Mouse (Mus musculus) gastrocnemius, postnatal 4 days (tissue): Measurements from ENCODE around the gene Olfr221. TPM values are rescaled to one million over a fixed set of nuclear protein-coding genes. Genes with fewer than 3 reads are reported as not detected.

Experiments used
- DNase-seq, 2 experiments: peaks; one replicate each; pipeline ENCODE4 v3.0.0; 2021 to 2022; ENCODE audit warnings: low spot score in 2 of 2, mixed read lengths in 2 of 2
- total RNA-seq, 2 experiments: library from RNA; stranded (reverse); gene quantifications; 2 replicates each; pipeline ENCODE4 v1.2.3; 2021

The Olfr221 gene
- total RNA-seq, 2 experiments from 2014 or later, result not detected

DNA sequence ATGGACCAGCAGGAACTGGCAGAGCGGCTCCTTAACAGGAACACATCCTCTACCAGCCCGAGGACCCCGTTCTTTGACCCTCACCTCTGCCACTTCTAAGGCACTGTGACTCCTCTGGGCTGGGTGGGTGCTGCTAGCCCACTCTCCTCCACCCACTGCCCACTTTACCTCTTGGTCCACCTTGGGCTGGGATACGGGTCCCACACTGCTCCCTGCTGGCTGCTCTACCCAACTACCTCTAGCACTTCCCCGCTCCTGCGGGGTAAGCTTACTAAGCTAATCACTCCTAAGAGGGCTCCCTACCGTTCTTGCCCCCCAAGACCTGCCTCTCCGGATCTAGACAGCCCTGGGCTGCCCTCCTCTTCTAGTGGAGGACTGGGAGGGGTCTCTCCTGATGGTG lies 36.0 kb downstream of the Olfr221 start:
- peak in 1 of 2 experiments; percentile 22 for DNase-seq

DNA sequence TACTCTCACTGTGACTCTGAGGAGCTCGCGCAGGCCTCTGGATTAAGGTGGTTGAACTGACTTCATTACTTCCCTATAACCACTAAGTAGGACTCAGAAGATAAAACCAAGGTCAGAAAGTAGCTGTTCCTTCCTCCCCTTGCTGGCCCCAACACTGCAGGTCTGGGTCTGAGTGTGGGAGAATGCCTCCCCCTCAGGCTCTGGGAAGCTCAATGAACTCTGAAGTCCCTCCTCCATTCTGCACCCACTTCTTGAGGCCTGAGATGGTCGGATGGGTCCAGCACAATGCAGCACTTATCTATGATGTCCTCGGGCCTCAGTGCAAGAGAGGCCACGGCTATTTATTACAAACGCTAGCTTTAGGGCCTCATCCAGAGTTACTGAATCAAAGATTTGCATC lies 36.6 kb downstream of the Olfr221 start:
- DNase-seq, result no peak

DNA sequence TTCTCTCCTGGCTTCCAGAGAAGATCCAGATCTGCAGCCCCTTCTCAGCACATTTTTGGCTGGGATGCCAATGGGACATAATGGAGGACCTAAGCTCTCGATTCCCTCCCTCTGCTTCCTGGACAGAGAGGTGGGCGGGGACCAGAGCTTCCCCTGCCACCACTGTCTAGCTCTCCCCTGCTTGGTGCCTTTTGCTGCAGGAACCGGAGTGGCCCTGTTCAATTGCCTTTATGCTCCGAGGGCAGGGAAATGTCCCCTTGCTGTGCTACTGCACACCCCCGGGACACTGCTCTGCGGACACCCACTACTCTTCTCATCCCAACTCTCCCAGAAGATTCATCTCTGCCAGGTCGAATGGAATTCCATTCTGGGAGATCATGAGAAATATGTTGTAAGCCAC lies 37.1 kb downstream of the Olfr221 start:
- no peak for DNase-seq

GRCm38 (mm10) chr14:52003981-52004495 lies 38.2 kb downstream of the Olfr221 start:
- DNase-seq, result no peak

DNA sequence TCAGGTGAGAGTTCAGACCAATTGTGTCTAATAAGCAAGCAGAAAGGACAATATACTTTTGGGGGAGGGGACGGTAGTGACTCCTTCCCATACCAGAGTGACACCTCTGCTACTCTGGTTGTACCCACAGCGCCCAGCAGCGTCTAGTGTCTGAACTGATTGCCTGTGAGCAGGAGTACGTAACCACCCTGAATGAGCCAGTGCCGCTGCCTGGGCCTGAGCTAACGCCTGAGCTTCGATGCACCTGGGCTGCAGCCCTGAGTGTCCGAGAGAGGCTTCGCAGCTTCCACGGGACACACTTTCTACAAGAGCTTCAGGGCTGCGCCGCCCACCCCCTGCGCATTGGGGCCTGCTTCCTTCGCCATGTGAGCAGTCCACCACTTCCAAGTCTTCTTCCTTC lies 44.8 kb downstream of the Olfr221 start:
- no peak for DNase-seq

- no peak for DNase-seq
Measured at GRCm38 (mm10) chr14:51996866-51997265, 45.4 kb downstream of the Olfr221 start.

DNA sequence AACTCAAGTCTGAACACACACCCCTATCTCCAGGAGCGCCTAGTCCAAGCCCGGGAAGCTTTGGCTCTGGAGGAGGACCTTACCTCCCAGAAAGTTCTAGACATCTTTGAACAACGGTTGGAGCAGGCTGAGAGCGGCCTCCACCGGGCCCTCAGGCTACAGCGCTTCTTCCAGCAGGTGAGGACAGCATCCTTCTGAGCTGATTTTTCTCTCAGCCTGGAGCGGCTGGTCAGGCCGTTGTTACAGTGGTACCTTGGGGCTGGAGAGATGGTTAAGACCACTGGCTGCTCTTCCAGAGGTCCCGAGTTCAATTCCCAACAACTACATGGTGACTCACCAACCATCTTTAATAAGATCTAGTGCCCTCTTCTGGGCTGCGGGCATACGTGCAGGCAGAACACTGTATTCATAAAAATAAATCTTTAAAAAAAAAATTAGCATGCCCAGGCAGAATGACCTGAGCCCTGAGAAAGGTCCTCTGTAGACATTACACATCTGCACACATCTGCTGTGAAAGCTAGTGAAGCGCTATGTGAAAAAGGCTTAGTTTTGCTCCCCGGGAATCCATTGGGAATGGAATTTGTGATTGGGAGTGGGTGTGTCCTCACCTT lies 45.9 kb downstream of the Olfr221 start:
- DNase-seq, result no peak

DNA sequence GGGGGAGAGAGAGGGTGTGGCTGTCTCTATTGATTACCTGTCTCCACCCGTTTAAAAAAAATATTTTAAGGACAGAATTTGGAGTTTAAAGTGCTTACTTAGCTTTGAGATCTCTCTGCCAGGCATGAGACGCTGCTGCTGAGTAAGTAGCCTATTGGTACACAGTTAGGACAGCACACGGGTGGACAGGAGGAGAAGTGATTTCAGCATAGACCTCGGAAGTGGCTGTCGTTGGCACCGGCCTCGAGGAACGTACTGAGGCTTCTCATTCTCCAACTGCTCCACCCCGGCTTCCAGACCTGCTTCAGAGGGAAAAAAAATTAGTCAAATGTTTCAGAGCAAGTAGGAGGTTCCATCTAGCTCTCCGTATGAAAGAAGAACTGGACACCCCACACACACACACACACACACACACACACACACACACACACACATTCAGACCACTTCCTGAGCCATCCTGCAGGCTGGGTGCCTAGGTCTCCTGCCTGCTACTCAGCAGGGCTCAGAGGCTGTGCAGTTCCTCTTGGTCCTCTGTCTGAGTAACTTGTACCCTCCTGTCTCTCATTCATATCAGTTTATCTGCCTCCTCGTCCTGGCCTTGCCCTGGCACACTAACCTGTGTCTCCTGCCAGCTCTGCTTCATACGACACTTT lies 46.9 kb downstream of the Olfr221 start:
- DNase-seq, result no peak

DNA sequence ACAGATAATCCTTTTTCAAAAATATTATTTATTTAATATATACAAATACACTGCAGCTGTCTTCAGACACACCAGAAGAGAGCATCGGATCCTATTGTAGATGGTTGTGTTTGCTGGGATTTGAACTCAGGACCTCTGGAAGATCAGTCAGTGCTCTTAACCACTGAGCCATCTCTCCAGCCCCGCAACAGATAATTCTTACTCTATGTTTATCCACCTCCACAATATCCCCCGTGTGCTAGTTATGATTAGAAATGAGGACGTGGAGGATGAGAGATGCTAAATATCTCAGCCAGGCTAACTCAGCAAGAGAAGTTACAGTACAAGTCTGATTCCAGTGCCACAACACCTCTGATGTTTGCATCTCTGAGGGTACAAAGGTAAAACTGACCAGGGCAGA lies 47.8 kb downstream of the Olfr221 start:
- no peak for DNase-seq

- no peak for DNase-seq
Measured at GRCm38 (mm10) chr14:51989461-51989970, 52.7 kb downstream of the Olfr221 start.

- DNase-seq, result no peak
Measured at GRCm38 (mm10) chr14:51988731-51989130, 53.5 kb downstream of the Olfr221 start.

- DNase-seq, result no peak
Measured at GRCm38 (mm10) chr14:51987177-51987576, 55.1 kb downstream of the Olfr221 start.

DNA sequence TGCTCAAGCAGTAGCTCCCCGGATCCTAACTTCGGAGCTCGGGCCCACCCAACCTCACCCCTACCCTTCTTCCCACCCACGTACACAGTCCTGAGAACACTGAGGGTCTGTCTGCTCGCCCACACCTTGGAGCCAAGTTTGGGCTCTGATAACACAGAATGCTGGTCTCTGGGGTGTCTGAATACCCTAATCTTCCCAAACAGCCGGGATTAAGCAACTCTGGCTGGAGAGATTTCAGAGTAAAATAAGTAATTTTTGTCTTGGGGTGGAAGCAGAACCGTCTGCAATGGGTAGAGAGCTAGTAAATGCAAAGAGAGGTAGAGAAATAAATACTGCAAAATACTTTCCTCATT lies 56.1 kb downstream of the Olfr221 start:
- DNase-seq, result no peak

- DNase-seq, result peak; percentile 80 to 90
Measured at GRCm38 (mm10) chr14:51985301-51986152, 56.7 kb downstream of the Olfr221 start.

GRCm38 (mm10) chr14:51984247-51985231 lies 57.7 kb downstream of the Olfr221 start, which contains the start of gene Arhgef40:
Gene Arhgef40, plus strand, starts transcription at chr14:51984719.
- DNase-seq, result peak; percentile 86 to 89

Other genes with a start within 250 kb of the Olfr221 start
- gene AY358078, start 242.4 kb downstream of the Olfr221 start, total RNA-seq, result not detected
- gene Ear6, start 188.8 kb downstream of the Olfr221 start, total RNA-seq, result not detected
- gene Mettl17, start 157.6 kb downstream of the Olfr221 start, total RNA-seq, result 10 to 100 TPM; 11.4 to 14.3 TPM
- gene Slc39a2, start 149.6 kb downstream of the Olfr221 start, total RNA-seq, result under 1 TPM; 0.47 to 0.96 TPM
- gene Ndrg2, start 128.3 kb downstream of the Olfr221 start, total RNA-seq, result 100 to 1,000 TPM; 315 to 500 TPM
- not detected for gene Tppp2, start 124.0 kb downstream of the Olfr221 start, total RNA-seq
- gene Rnase13, start 119.7 kb downstream of the Olfr221 start, total RNA-seq, result not detected
- gene Arhgef40, start 57.7 kb downstream of the Olfr221 start, total RNA-seq, result 10 to 100 TPM; 90.4 to 92.7 TPM
- 1 to 10 TPM; 1.1 to 2.8 TPM for gene Tmem253, start 26.8 kb downstream of the Olfr221 start, total RNA-seq
- 10 to 100 TPM; 28.3 to 29.7 TPM for gene Zfp219, start 21.7 kb downstream of the Olfr221 start, total RNA-seq
- gene Hnrnpc, start 61.6 kb upstream of the Olfr221 start, total RNA-seq, result 100 to 1,000 TPM; 140 to 156 TPM
- gene Rpgrip1, start 68.2 kb upstream of the Olfr221 start, total RNA-seq, result under 1 TPM; 0.23 to 0.49 TPM
- 10 to 100 TPM; 44.0 to 47.8 TPM for gene Supt16, start 155.0 kb upstream of the Olfr221 start, total RNA-seq
- gene Chd8, start 215.3 kb upstream of the Olfr221 start, total RNA-seq, result 10 to 100 TPM; 76.4 to 78.8 TPM
- 10 to 100 TPM; 41.8 to 42.0 TPM for gene Tox4, start 236.7 kb upstream of the Olfr221 start, total RNA-seq
- 10 to 100 TPM in 1 of 2 experiments, 1 to 10 TPM in 1; 9.1 to 12.5 TPM for gene Rab2b, start 237.1 kb upstream of the Olfr221 start, total RNA-seq